Mouse (Mus musculus) hindbrain, embryonic 14.5 days (tissue): ENCODE measurements at regions not wholly inside any gene's neighbourhood (a gene's known extent, or its start where the extent isn't known, plus 50 kb on each side); places are given as distances from the start of the nearest gene placed in this dataset.

Source experiments
- ATAC-seq: fragments of 200-750 bp; cut with Nextera tagmentation; 2 replicates; pipeline ENCODE4 v1.8.0; 2017; ENCODE audit warnings: moderate number of reproducible peaks, mild to moderate bottlenecking, moderate TSS enrichment, moderate library complexity; ENCODE audit not compliant: low FRiP score
- DNase-seq: peaks from one replicate; pipeline ENCODE4 v3.0.0-alpha.2; 2015; ENCODE audit warnings: low spot score
- H3K27ac ChIP-seq: fragments of 300-500 bp; sonication (generic); 2 replicates; pipeline ENCODE4 v1.5.1; 2014; ENCODE audit warnings: mild to moderate bottlenecking, moderate library complexity
- H3K27me3 ChIP-seq: fragments of 300-500 bp; sonication (generic); 2 replicates; pipeline ENCODE4 v1.6.1; 2014; ENCODE audit warnings: mild to moderate bottlenecking, low read length, mixed read lengths; ENCODE audit not compliant: control insufficient read depth, insufficient read depth
- H3K36me3 ChIP-seq: fragments of 300-500 bp; sonication (generic); replicated peaks from 2 replicates; pipeline ENCODE4 v1.6.1; 2014; ENCODE audit not compliant: control insufficient read depth, insufficient read depth
- H3K4me1 ChIP-seq: fragments of 300-500 bp; sonication (generic); replicated peaks from 2 replicates; pipeline ENCODE4 v1.6.1; 2014; ENCODE audit warnings: antibody characterized with exemption, low read length, mixed read lengths; ENCODE audit not compliant: control insufficient read depth, insufficient read depth
- H3K4me2 ChIP-seq: fragments of 300-500 bp; sonication (generic); replicated peaks from 2 replicates; pipeline ENCODE4 v1.6.1; 2014; ENCODE audit warnings: mild to moderate bottlenecking, moderate library complexity
- H3K4me3 ChIP-seq: fragments of 300-500 bp; sonication (generic); replicated peaks from 2 replicates; pipeline ENCODE4 v1.5.1; 2014; ENCODE audit warnings: mild to moderate bottlenecking, low read length
- H3K9ac ChIP-seq: fragments of 300-500 bp; sonication (generic); 2 replicates; pipeline ENCODE4 v1.6.1; 2014
- H3K9me3 ChIP-seq: fragments of 300-500 bp; sonication (generic); 2 replicates; pipeline ENCODE4 v1.6.1; 2016; ENCODE audit warnings: low read length; ENCODE audit not compliant: control insufficient read depth
- WGBS: fragments of 180-500 bp; shearing (Covaris S2); extraction: QIAGEN DNeasy Blood & Tissue Kit; methylation state at CpG from one replicate; pipeline ENCODE4 v1.1.7; 2014; 5-methylcytosine and 5-hydroxymethylcytosine counted together

DNA sequence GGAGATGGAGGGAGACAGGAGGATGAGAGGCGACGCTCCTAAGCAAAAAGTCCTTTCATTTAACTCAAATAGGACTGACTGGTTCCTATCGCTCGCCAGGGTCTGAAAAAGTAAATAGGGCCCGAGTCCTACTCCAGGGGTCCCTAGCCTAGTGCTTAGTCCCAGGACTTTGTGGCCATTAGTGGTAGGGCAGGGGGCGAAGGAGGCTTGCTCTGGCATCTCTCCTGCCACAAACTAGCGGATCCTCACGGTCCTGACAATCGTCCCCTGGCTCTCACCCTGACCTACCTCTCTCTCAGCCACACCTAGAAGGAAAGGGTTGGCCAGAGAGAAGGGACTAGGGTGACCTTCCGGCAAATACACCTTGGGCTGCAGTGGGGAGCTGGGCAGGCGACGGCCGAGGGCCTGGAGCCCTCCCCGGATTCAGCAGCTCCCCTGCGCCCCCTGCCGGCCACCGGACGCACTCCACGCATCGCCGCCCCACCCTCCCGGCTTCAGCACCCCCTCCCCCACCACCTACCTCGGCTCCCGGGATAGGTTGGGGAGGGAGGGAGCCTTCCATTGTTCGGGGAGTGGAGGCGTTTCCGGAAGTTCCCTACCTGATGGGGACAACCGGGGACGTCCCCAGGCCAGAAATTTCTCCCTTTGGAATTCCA, 83.6 kb upstream of the Calm2 start:
- Histone ChIP-seq H3K4me2 (peak overlapping the region; percentile 65), H3K27ac (no peak overlapping the region), H3K9ac (peak overlapping the region; percentile 54), H3K36me3 (no peaks in the 10 kb centered on the region), H3K9me3 (no peaks in the 10 kb centered on the region), H3K4me3 (peak overlapping the region; percentile 33), H3K27me3 (no peaks in the 10 kb centered on the region), H3K4me1 (peaks cover 18% of the 10 kb centered on the region; the same call in 1 of the 2 replicates)
- DNase-seq (peak; percentile 82), ATAC-seq (peak; percentile 88)
- 11% methylated on average over 29 of the region's 29 CpGs for WGBS

DNA sequence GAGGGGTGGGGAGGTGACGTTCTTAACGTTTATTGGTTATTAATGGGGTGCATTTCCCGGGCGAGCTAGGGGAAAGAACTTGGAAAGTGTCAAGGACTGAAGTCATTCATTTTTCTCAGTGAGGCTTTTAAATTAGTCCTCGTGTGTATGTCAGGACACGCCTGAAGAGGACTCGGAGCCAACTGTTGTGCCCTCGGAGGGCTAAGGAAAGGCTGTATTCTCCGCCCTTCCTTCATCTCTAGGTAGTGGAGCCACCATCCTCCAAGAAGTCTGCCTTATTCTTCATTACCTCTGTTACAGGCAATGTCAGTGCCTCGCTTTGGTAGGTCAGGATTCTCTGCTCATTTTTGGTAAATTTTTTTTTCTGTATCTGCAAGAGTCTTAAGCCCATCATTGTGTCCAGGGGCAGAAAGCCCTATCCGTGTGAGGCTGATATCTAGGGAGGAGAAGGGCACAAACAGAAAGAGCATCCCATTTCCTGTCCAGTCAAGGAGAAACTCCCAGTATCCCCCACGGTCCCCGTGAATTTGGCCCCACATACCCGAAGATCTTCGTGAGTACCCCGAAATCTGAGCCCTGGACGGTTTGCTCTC, 84.2 kb upstream of the Calm2 start:
- peak; percentile 35; the same call in 1 of the 2 replicates for ATAC-seq
- H3K4me3 ChIP-seq: peak overlapping the region; percentile 33
- H3K4me2 ChIP-seq: peak overlapping the region; percentile 65
- H3K9me3 ChIP-seq: no peaks in the 10 kb centered on the region
- under 1% methylated on average over 17 of the region's 17 CpGs for WGBS
- peak overlapping the region; percentile 54 for H3K9ac ChIP-seq
- H3K4me1 ChIP-seq: peaks cover 18% of the 10 kb centered on the region; the same call in 1 of the 2 replicates
- H3K36me3 ChIP-seq: no peaks in the 10 kb centered on the region
- DNase-seq: no peak
- no peaks in the 10 kb centered on the region for H3K27me3 ChIP-seq
- peak overlapping the region; percentile 29; the same call in 1 of the 2 replicates for H3K27ac ChIP-seq

DNA sequence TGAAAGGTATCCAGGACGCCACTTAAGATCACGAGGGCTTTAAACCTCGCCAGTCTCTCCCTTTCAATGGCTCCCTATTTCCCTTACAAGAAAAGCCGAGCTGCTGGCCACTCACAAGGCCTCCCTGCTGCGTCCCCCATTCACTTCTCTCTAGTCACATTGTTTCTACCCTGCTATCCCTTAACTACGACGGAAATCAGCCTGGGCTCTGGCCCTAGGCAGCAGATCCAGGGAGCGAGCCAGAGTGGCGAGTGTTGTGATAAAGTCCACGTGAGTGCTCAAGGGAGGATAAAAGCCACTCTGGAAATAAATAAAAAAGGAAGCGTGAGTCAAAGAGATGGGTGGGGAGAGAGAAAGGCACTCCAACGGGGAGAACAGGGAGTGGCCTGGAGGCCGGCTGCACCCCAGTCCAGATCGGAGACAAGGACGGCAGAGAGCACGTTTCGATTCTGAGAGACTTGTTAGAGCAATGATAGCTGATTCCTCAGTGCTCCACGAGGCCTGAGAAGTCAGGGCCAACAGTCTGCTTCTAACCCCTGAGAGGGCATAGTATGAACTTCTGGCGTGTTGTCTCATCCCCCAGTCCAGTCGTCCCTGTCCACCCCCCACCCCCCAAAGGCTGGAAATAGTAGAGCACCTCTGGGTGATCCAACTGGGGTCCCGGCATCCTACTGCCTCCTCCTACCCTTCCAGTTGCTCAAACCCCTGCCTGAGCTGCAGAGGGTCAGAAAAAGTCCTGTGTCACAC, 84.8 kb upstream of the Calm2 start:
- Histone ChIP-seq H3K4me2 (peak overlapping the region; percentile 65), H3K9ac (peak overlapping the region; percentile 54), H3K9me3 (no peaks in the 10 kb centered on the region), H3K36me3 (no peaks in the 10 kb centered on the region), H3K27me3 (no peaks in the 10 kb centered on the region), H3K4me1 (peaks cover 18% of the 10 kb centered on the region; the same call in 1 of the 2 replicates), H3K4me3 (peak overlapping the region; percentile 33), H3K27ac (peak overlapping the region; percentile 29; the same call in 1 of the 2 replicates)
- no peak for DNase-seq
- 2% methylated on average over 21 of the region's 21 CpGs for WGBS
- no peak for ATAC-seq

DNA sequence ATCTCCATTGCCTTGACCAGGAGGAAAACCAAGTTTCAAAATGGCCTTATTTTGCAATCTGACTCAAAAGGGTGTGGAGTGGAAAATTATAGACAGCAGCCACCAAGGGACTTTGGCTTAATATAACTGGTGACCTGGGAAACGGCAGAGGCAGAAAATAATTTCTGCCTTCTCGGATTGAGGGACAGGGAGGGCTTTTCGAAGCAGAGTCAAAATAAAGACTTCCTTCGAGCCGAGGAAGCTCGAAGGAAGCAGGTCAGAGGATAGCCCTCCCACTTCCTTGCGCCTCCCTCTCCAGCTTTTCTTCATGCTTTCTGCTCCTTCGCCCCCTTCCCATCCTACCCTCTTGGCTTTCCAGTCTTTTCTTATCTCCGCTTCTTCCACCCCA, 85.4 kb upstream of the Calm2 start:
- Histone ChIP-seq H3K4me1 (peaks cover 18% of the 10 kb centered on the region; the same call in 1 of the 2 replicates), H3K4me2 (peak overlapping the region; percentile 65), H3K4me3 (no peak overlapping the region), H3K27me3 (no peaks in the 10 kb centered on the region), H3K9ac (no peak overlapping the region), H3K9me3 (no peaks in the 10 kb centered on the region), H3K36me3 (no peaks in the 10 kb centered on the region), H3K27ac (no peak overlapping the region)
- no peak for ATAC-seq
- DNase-seq: no peak
- 12% methylated on average over 9 of the region's 9 CpGs for WGBS

GRCm38 (mm10) chr17:87532762-87533161, 86.0 kb upstream of the Calm2 start:
- Histone ChIP-seq H3K9ac (no peak overlapping the region), H3K27me3 (no peaks in the 10 kb centered on the region), H3K4me1 (peaks cover 18% of the 10 kb centered on the region; the same call in 1 of the 2 replicates), H3K4me2 (peak overlapping the region; percentile 65), H3K4me3 (no peak overlapping the region), H3K27ac (no peak overlapping the region), H3K36me3 (no peaks in the 10 kb centered on the region), H3K9me3 (no peaks in the 10 kb centered on the region)
- ATAC-seq (no peak), DNase-seq (no peak)
- 41% methylated on average over 6 of the region's 6 CpGs for WGBS

- no peak for DNase-seq
- Histone ChIP-seq H3K4me2 (no peak overlapping the region), H3K36me3 (no peaks in the 10 kb centered on the region), H3K9ac (no peak overlapping the region), H3K4me3 (no peak overlapping the region), H3K27me3 (no peaks in the 10 kb centered on the region), H3K9me3 (no peaks in the 10 kb centered on the region), H3K27ac (no peak overlapping the region), H3K4me1 (no peaks in the 10 kb centered on the region)
- no peak for ATAC-seq
- 78% methylated on average over 6 of the region's 6 CpGs for WGBS
Measured at GRCm38 (mm10) chr17:87549568-87549967, 86.2 kb upstream of the Epcam start.

GRCm38 (mm10) chr17:87550518-87551164, 85.1 kb upstream of the Epcam start:
- H3K9me3 ChIP-seq: no peaks in the 10 kb centered on the region
- no peaks in the 10 kb centered on the region for H3K4me1 ChIP-seq
- no peak overlapping the region for H3K9ac ChIP-seq
- no peaks in the 10 kb centered on the region for H3K27me3 ChIP-seq
- ATAC-seq (no peak), DNase-seq (no peak)
- 72% methylated on average over 13 of the region's 13 CpGs for WGBS
- H3K36me3 ChIP-seq: no peaks in the 10 kb centered on the region
- H3K27ac ChIP-seq: no peak overlapping the region
- H3K4me2 ChIP-seq: no peak overlapping the region
- no peak overlapping the region for H3K4me3 ChIP-seq

DNA sequence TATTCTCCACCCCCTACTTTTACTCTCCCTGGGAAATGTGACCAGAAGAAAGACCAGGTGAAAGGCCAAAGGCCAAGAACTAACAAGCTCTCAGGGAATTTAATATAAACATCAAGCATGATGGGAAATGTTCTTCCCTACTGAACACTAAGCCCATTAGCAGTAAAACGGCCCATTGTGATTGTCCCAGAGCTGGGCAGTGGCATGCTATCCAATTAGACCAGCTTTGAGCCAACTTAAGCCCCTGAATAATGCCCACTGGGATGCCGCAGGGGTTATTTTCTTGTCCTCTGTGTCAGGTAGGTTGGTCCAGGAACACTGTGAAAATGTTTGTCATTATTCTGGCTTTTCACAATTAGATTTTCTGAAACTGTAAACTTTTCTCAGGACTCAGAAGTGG, 81.2 kb upstream of the Epcam start:
- no peak for ATAC-seq
- no peak for DNase-seq
- no peaks in the 10 kb centered on the region for H3K9me3 ChIP-seq
- no peaks in the 10 kb centered on the region for H3K36me3 ChIP-seq
- H3K4me1 ChIP-seq: no peaks in the 10 kb centered on the region
- H3K27ac ChIP-seq: no peak overlapping the region
- no peak overlapping the region for H3K9ac ChIP-seq
- no peaks in the 10 kb centered on the region for H3K27me3 ChIP-seq
- H3K4me2 ChIP-seq: no peak overlapping the region
- WGBS: 59% methylated on average over 2 of the region's 2 CpGs
- H3K4me3 ChIP-seq: no peak overlapping the region

- Histone ChIP-seq H3K4me2 (no peak overlapping the region), H3K4me1 (no peaks in the 10 kb centered on the region), H3K9ac (no peak overlapping the region), H3K27ac (no peak overlapping the region), H3K27me3 (no peaks in the 10 kb centered on the region), H3K4me3 (no peak overlapping the region), H3K36me3 (no peaks in the 10 kb centered on the region), H3K9me3 (no peaks in the 10 kb centered on the region)
- no peak for ATAC-seq
- 19% methylated on average over 2 of the region's 2 CpGs for WGBS
- no peak for DNase-seq
Measured at GRCm38 (mm10) chr17:87558419-87558818, 77.4 kb upstream of the Epcam start.
